Mouse (Mus musculus) erythroblast, embryonic 14.5 days (primary cell): ENCODE measurements at regions not wholly inside any gene's neighbourhood (a gene's known extent, or its start where the extent isn't known, plus 50 kb on each side); places are given as distances from the start of the nearest gene placed in this dataset.

ENCODE experiments used
- H3K27me3 ChIP-seq: 2 replicates; pipeline ENCODE4 v1.6.1; 2012; ENCODE audit warnings: inconsistent platforms; ENCODE audit not compliant: control insufficient read depth
- H3K36me3 ChIP-seq: 2 replicates; pipeline ENCODE4 v1.6.1; 2012; ENCODE audit warnings: mild to moderate bottlenecking, inconsistent platforms; ENCODE audit not compliant: control insufficient read depth
- H3K4me1 ChIP-seq: 2 replicates; pipeline ENCODE4 v1.6.1; 2012; ENCODE audit warnings: inconsistent platforms; ENCODE audit not compliant: control insufficient read depth
- H3K4me3 ChIP-seq: replicated peaks from 2 replicates; pipeline ENCODE3; 2012; ENCODE audit warnings: moderate library complexity, mild to moderate bottlenecking, inconsistent platforms
- H3K9me3 ChIP-seq: 2 replicates; pipeline ENCODE4 v1.6.1; 2012; ENCODE audit warnings: low read length, inconsistent platforms, mixed read lengths; ENCODE audit not compliant: control insufficient read depth
- GATA1 ChIP-seq: IDR thresholded peaks from 2 replicates; pipeline ENCODE4 v1.6.1; 2012; ENCODE audit warnings: low read length, inconsistent platforms, mixed read lengths
- TAL1 ChIP-seq: IDR thresholded peaks from 3 replicates; pipeline ENCODE4 v1.6.1; 2012; ENCODE audit warnings: low read length, inconsistent platforms, mixed read lengths

DNA sequence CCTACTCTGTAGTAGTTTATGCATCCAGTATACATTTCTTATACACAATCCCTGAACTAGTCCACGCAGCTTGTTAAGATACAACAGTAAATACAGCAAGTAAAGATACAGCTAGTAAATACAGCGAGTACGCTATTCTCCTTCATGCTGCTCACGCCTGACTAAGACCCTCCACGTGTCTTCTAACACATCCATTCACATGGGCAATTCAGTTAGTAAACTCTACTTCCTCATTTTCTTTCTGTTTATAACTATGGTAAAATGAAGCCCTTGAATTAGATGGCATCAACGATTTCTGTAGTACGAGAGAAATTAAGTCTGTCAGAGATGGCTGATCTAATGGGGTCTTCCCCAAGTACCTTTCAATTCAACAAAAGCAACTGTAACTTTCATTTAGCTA is 1246.3 kb downstream of the 9330182O14Rik start:
- H3K36me3 ChIP-seq = no peaks in the 10 kb centered on the region
- H3K27me3 ChIP-seq = no peaks in the 10 kb centered on the region
- TF ChIP-seq TAL1 = no peak
- no peak for TF ChIP-seq GATA1
- H3K4me1 ChIP-seq = no peaks in the 10 kb centered on the region
- H3K9me3 ChIP-seq = no peaks in the 10 kb centered on the region
- H3K4me3 ChIP-seq = no peak overlapping the region

DNA sequence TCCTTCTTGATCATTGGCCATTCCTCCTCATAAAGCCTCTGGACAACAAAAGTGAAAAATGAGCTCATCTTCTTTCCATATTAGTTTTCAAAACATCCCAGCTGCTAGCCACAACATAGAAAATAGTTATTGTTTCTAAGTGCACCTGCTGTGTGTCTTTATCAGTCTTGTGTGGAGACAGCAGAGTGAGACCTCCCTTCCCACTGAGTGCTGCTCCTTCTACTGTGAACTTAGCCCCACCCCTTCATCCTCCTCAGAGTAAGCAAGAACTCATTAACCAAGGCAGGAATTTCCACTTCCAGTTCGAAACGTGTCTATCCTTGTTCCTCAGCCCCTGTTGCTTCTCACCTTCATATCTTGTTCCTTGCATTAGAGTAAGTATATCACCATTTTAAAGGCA is 1256.5 kb downstream of the 9330182O14Rik start:
- H3K4me3 ChIP-seq = no peak overlapping the region
- TF ChIP-seq TAL1 = no peak
- TF ChIP-seq GATA1 = no peak
- no peaks in the 10 kb centered on the region for H3K9me3 ChIP-seq
- H3K36me3 ChIP-seq = no peaks in the 10 kb centered on the region
- no peaks in the 10 kb centered on the region for H3K27me3 ChIP-seq
- H3K4me1 ChIP-seq = no peaks in the 10 kb centered on the region
